Mouse (Mus musculus) intestine, embryonic 14.5 days (tissue): ENCODE data around the gene Tns1. TPM values are rescaled to one million over a fixed set of nuclear protein-coding genes. Genes with fewer than 3 reads are reported as not detected.

Experiments
- ATAC-seq: fragments of 200-750 bp; cut with Nextera tagmentation; replicated peaks from 2 replicates; pipeline ENCODE4 v1.8.0; 2017; ENCODE audit warnings: low read depth, moderate number of reproducible peaks, moderate TSS enrichment, moderate library complexity; ENCODE audit not compliant: low FRiP score, low TSS enrichment
- DNase-seq: peaks from one replicate; pipeline ENCODE4 v3.0.0-alpha.2; 2018; ENCODE audit warnings: low spot score
- H3K27ac ChIP-seq: fragments of 300-500 bp; sonication (generic); 2 replicates; pipeline ENCODE4 v1.5.1; 2014; ENCODE audit warnings: low read depth, mild to moderate bottlenecking, control low read depth
- H3K27me3 ChIP-seq: fragments of 300-500 bp; sonication (generic); replicated peaks from 2 replicates; pipeline ENCODE4 v1.6.1; 2014; ENCODE audit warnings: low read length, control low read depth; ENCODE audit not compliant: control insufficient read depth, insufficient read depth
- H3K36me3 ChIP-seq: fragments of 300-500 bp; sonication (generic); 2 replicates; pipeline ENCODE4 v1.6.1; 2014; ENCODE audit warnings: low read length, control low read depth; ENCODE audit not compliant: control insufficient read depth, insufficient read depth
- H3K4me1 ChIP-seq: fragments of 300-500 bp; sonication (generic); replicated peaks from 2 replicates; pipeline ENCODE4 v1.6.1; 2014; ENCODE audit warnings: low read length, control low read depth, mixed read lengths; ENCODE audit not compliant: control insufficient read depth, insufficient read depth
- H3K4me2 ChIP-seq: fragments of 300-500 bp; sonication (generic); 2 replicates; pipeline ENCODE4 v1.6.1; 2014; ENCODE audit warnings: low read length
- H3K4me3 ChIP-seq: fragments of 300-500 bp; sonication (generic); 2 replicates; pipeline ENCODE4 v1.5.1; 2014; ENCODE audit warnings: low read depth, low read length, control low read depth, mixed read lengths
- H3K9ac ChIP-seq: fragments of 300-500 bp; sonication (generic); 2 replicates; pipeline ENCODE4 v1.6.1; 2014; ENCODE audit warnings: mild to moderate bottlenecking, low read length
- H3K9me3 ChIP-seq: fragments of 300-500 bp; sonication (generic); 2 replicates; pipeline ENCODE4 v1.6.1; 2016; ENCODE audit warnings: low read length, control low read depth; ENCODE audit not compliant: control insufficient read depth
- WGBS: fragments of 180-500 bp; shearing (Covaris S2); extraction: QIAGEN DNeasy Blood & Tissue Kit; methylation state at CpG from one replicate; pipeline ENCODE4 v1.1.7; 2014; 5-methylcytosine and 5-hydroxymethylcytosine counted together
- polyA plus RNA-seq: library from polyadenylated mRNA; unstranded; fragments of >200 nt; fragmentation: Nextera tagmentation; extraction: Ambion mirVana; gene quantifications from 2 replicates; pipeline ENCODE4 v1.2.1, GENCODE M21; 2014

The Tns1 gene
- polyA plus RNA-seq, 1 experiment from 2014 or later = 28.7 TPM

GRCm38 (mm10) chr1:73998925-73999375, 125.3 kb downstream of the Tns1 start:
- Histone ChIP-seq H3K27ac (no peak overlapping the region), H3K4me1 (peaks cover 33% of the 10 kb centered on the region), H3K9ac (no peak overlapping the region), H3K9me3 (no peaks in the 10 kb centered on the region), H3K36me3 (peaks cover 7% of the 10 kb centered on the region; the same call in 1 of the 2 replicates), H3K4me2 (no peak overlapping the region), H3K4me3 (no peak overlapping the region), H3K27me3 (no peaks in the 10 kb centered on the region)
- DNase-seq = no peak
- WGBS = 47% methylated on average over 5 of the region's 5 CpGs
- no peak for ATAC-seq

- DNase-seq (no peak), ATAC-seq (no peak)
- Histone ChIP-seq H3K36me3 (peaks cover 9% of the 10 kb centered on the region), H3K9ac (no peak overlapping the region), H3K27ac (no peak overlapping the region), H3K9me3 (no peaks in the 10 kb centered on the region), H3K4me2 (no peak overlapping the region), H3K4me1 (peaks cover 33% of the 10 kb centered on the region), H3K4me3 (no peak overlapping the region), H3K27me3 (no peaks in the 10 kb centered on the region)
- 54% methylated on average over 9 of the region's 9 CpGs for WGBS
Observed at GRCm38 (mm10) chr1:73998131-73998865, 126.0 kb downstream of the Tns1 start.

- WGBS = 86% methylated on average over 6 of the region's 6 CpGs
- no peak overlapping the region for H3K27ac ChIP-seq
- no peak overlapping the region for H3K4me3 ChIP-seq
- H3K4me1 ChIP-seq = peaks cover 33% of the 10 kb centered on the region
- DNase-seq (no peak), ATAC-seq (no peak)
- no peak overlapping the region for H3K4me2 ChIP-seq
- peaks cover 12% of the 10 kb centered on the region for H3K36me3 ChIP-seq
- no peak overlapping the region for H3K9ac ChIP-seq
- no peaks in the 10 kb centered on the region for H3K9me3 ChIP-seq
- H3K27me3 ChIP-seq = no peaks in the 10 kb centered on the region
Observed at GRCm38 (mm10) chr1:73997341-73997740, 126.9 kb downstream of the Tns1 start.

- H3K27me3 ChIP-seq = no peaks in the 10 kb centered on the region
- 92% methylated on average over 3 of the region's 3 CpGs for WGBS
- no peak overlapping the region for H3K4me2 ChIP-seq
- no peak overlapping the region for H3K27ac ChIP-seq
- peaks cover 17% of the 10 kb centered on the region for H3K36me3 ChIP-seq
- no peak for ATAC-seq
- H3K4me1 ChIP-seq = peaks cover 32% of the 10 kb centered on the region
- H3K4me3 ChIP-seq = no peak overlapping the region
- H3K9ac ChIP-seq = no peak overlapping the region
- no peaks in the 10 kb centered on the region for H3K9me3 ChIP-seq
- DNase-seq = no peak
Observed at GRCm38 (mm10) chr1:73996650-73997049, 127.6 kb downstream of the Tns1 start.

GRCm38 (mm10) chr1:73996209-73996608, 128.0 kb downstream of the Tns1 start:
- DNase-seq (peak; percentile 74), ATAC-seq (no peak)
- peaks cover 21% of the 10 kb centered on the region for H3K36me3 ChIP-seq
- no peak overlapping the region for H3K27ac ChIP-seq
- no peaks in the 10 kb centered on the region for H3K9me3 ChIP-seq
- H3K4me1 ChIP-seq = peaks cover 28% of the 10 kb centered on the region
- no peaks in the 10 kb centered on the region for H3K27me3 ChIP-seq
- no peak overlapping the region for H3K4me3 ChIP-seq
- no peak overlapping the region for H3K9ac ChIP-seq
- WGBS = 60% methylated on average over 2 of the region's 2 CpGs
- H3K4me2 ChIP-seq = no peak overlapping the region

GRCm38 (mm10) chr1:73995063-73995810, 129.0 kb downstream of the Tns1 start:
- Histone ChIP-seq H3K9ac (no peak overlapping the region), H3K36me3 (peaks cover 31% of the 10 kb centered on the region), H3K27ac (no peak overlapping the region), H3K9me3 (no peaks in the 10 kb centered on the region), H3K4me3 (no peak overlapping the region), H3K27me3 (no peaks in the 10 kb centered on the region), H3K4me2 (no peak overlapping the region), H3K4me1 (peaks cover 19% of the 10 kb centered on the region)
- WGBS = 83% methylated on average over 13 of the region's 13 CpGs
- no peak for ATAC-seq
- no peak for DNase-seq

GRCm38 (mm10) chr1:73993901-73994426, 130.3 kb downstream of the Tns1 start:
- no peak for DNase-seq
- H3K27ac ChIP-seq = no peak overlapping the region
- H3K4me3 ChIP-seq = no peak overlapping the region
- no peak overlapping the region for H3K9ac ChIP-seq
- peaks cover 38% of the 10 kb centered on the region for H3K36me3 ChIP-seq
- no peak for ATAC-seq
- no peaks in the 10 kb centered on the region for H3K27me3 ChIP-seq
- no peak overlapping the region for H3K4me2 ChIP-seq
- peaks cover 6% of the 10 kb centered on the region for H3K4me1 ChIP-seq
- 46% methylated on average over 7 of the region's 7 CpGs for WGBS
- H3K9me3 ChIP-seq = no peaks in the 10 kb centered on the region

- 83% methylated on average over 7 of the region's 7 CpGs for WGBS
Observed at GRCm38 (mm10) chr1:73993279-73993678, 131.0 kb downstream of the Tns1 start.

More at GRCm38 (mm10) chr1:73993279-73993678, 131.0 kb downstream of the Tns1 start:
- no peak overlapping the region for H3K9ac ChIP-seq
- no peak overlapping the region for H3K4me3 ChIP-seq
- ATAC-seq = no peak
- no peaks in the 10 kb centered on the region for H3K27me3 ChIP-seq
- H3K9me3 ChIP-seq = no peaks in the 10 kb centered on the region
- no peak overlapping the region for H3K4me2 ChIP-seq
- no peaks in the 10 kb centered on the region; the same call in 1 of the 2 replicates for H3K4me1 ChIP-seq
- peaks cover 41% of the 10 kb centered on the region for H3K36me3 ChIP-seq
- no peak overlapping the region for H3K27ac ChIP-seq
- DNase-seq = no peak
